Mouse (Mus musculus) naive thymus-derived CD4-positive, alpha-beta T cell, adult 5 months (primary cell): ENCODE measurements around the gene Riox1. TPM values are rescaled to one million over a fixed set of nuclear protein-coding genes. Genes with fewer than 3 reads are reported as not detected.

Source experiments
- polyA plus RNA-seq: library from polyadenylated mRNA; unstranded; fragments of 100-300 nt; shearing (Covaris generic); gene quantifications from one replicate; pipeline ENCODE4 v1.2.1, GENCODE M21; 2017

Riox1 gene
- polyA plus RNA-seq = 38.1 TPM

GRCm38 (mm10) chr12:83950493-83950839 is at the start of gene Riox1:
TSS of gene Riox1 (plus strand) at chr12:83950608.

DNA sequence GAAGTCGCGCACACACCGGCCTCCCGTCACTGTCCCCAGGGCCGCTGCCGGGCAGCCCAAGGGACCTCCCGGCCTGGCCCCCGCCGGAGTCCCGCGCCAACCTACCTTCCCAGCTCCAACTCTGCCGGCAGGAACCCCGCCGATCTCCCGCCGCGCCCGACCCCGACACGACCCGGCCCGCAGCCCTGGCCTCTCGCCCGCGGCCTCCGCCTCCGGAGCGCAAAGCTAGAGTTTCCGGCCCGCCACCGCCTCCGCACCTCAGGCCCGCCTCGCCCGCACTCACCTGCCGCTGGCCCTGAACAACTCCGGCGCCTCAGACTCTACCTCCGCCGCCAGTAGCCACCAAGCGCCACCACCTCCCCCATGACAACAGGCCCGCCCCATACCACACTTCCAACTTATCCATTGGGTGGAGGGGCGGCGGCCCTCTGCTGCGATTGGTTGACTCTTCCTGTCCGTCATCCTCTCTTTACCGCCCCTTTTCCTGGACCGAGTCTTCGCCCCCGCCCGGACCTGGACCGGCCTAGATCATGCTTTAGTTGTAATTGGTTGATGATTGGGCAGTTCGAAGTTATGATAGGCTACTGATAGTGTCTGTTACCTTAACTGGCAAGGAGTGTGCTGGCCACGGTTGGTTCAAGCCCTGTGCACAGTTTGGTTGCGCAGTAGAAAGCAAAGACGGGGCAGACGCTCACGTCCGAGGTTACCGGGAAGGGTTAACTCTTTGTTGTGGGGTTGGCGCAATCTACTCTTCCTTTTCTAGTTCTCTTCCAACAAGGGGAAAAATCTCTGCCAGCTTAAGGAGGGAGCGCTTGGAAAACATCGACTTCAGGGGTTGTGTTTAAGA is 28.6 kb upstream of the Riox1 start, which contains the start of gene Numb:
Numb (minus strand) TSS at position 400 of the 847 bp plus-strand sequence.

GRCm38 (mm10) chr12:83984752-83985151 is 34.3 kb downstream of the Riox1 start, which contains the start of gene Heatr4:
TSS of gene Heatr4 (minus strand) at chr12:83984852.

GRCm38 (mm10) chr12:83987583-83988441 is 37.4 kb downstream of the Riox1 start, which contains the start of gene Acot2:
TSS of gene Acot2 (plus strand) at chr12:83987861.

Other genes starting within 250 kb of the Riox1 start
- gene Papln, start 187.0 kb upstream of the Riox1 start, polyA plus RNA-seq = not detected
- 72.3 TPM for gene Numb, start 28.7 kb upstream of the Riox1 start, polyA plus RNA-seq
- not detected for gene Heatr4, start 34.2 kb downstream of the Riox1 start, polyA plus RNA-seq
- gene Acot2, start 37.3 kb downstream of the Riox1 start, polyA plus RNA-seq = 30.4 TPM
- not detected for gene Acot1, start 58.9 kb downstream of the Riox1 start, polyA plus RNA-seq
- gene Acot4, start 87.8 kb downstream of the Riox1 start, polyA plus RNA-seq = 0.11 TPM
- not detected for gene Gm49366, start 88.3 kb downstream of the Riox1 start, polyA plus RNA-seq
- gene Acot3, start 101.5 kb downstream of the Riox1 start, polyA plus RNA-seq = not detected
- gene Acot5, start 118.7 kb downstream of the Riox1 start, polyA plus RNA-seq = not detected
- 2.6 TPM for gene Acot6, start 150.0 kb downstream of the Riox1 start, polyA plus RNA-seq
- gene Dnal1, start 163.8 kb downstream of the Riox1 start, polyA plus RNA-seq = not detected
- gene Pnma1, start 197.9 kb downstream of the Riox1 start, polyA plus RNA-seq = 0.29 TPM